8 mouse cellular contexts compared by ENCODE assay signal in the genomic region with DNA sequence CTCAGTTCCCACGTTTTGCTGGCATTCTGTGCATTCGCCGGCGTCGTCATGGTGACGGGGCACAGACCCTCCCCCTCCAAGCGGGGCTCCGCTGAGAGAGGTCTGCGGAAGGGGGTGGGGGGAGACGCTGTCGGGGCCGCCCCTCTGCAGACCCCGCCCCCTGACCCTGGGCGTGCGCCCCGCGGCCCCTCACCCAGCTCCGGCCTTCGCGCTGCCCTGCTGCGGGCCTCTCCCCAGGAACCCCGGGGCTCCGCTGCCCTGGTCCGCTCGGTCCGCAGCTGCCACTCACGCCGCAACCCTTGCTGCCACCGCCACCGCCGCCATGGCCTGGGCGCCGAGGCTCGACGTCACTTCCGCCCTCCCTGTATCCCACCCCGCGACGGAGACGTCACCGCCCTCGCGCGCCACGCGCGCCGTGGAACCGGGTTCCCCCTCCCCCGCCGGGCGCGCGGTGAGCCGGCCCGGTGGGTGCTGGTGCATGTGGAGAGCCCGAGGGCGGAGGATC. TPM values are rescaled to one million over a fixed set of nuclear protein-coding genes. Genes with fewer than 3 reads are reported as not detected.
DNase-seq lines count a peak whose midpoint lies in the region; ATAC-seq and TF ChIP-seq lines count a peak whose summit lies in the region.

TSS of gene Ring1 (minus strand) at position 364 of the 505 bp plus-strand sequence.

- H3K4me2 ChIP-seq in hindbrain, postnatal 0 days (ENCODE audit: low read depth, low read length) = peak within 1 kb of the TSS; percentile 98

- H3K9me3 ChIP-seq in hindbrain, postnatal 0 days (ENCODE audit: low read length) = no peaks in the 10 kb centered on the region

- H3K27ac ChIP-seq in hindbrain, postnatal 0 days = peak within 1 kb of the TSS; percentile 97

- peak; percentile 23 for ATAC-seq in common myeloid progenitor, adult 5-6 weeks (replicated peaks; ENCODE audit: low read depth, poor library complexity, severe bottlenecking)
- ATAC-seq in hindbrain, postnatal 0 days = peak; percentile 83
- peak; percentile 37 for ATAC-seq in megakaryocyte progenitor cell, adult 5-6 weeks (replicated peaks; ENCODE audit: poor library complexity)

- H3K36me3 ChIP-seq in hindbrain, postnatal 0 days (ENCODE audit: insufficient read depth, low read length) = peaks cover 9% of the 10 kb centered on the region; the same call in 1 of the 2 replicates

- intact Hi-C loops in left cerebral cortex, postnatal 10 days (cut with DNase I) = no loop called here

- peak within 1 kb of the TSS; percentile 92 for H3K9ac ChIP-seq in hindbrain, postnatal 0 days (replicated peaks; ENCODE audit: low read length)

- WGBS in hindbrain, postnatal 0 days = 1% methylated on average over 26 of the region's 58 CpGs

- H3K27me3 ChIP-seq in hindbrain, postnatal 0 days (ENCODE audit: insufficient read depth, low read length) = no peaks in the 10 kb centered on the region

- H3K4me1 ChIP-seq in hindbrain, postnatal 0 days (ENCODE audit: insufficient read depth, low read length) = peaks cover 23% of the 10 kb centered on the region

- TF ChIP-seq CTCF in hindbrain, postnatal 0 days (IDR thresholded peaks at IDR 0.05; ENCODE audit: low read depth) = no peak

- H3K4me3 ChIP-seq in hindbrain, postnatal 0 days (ENCODE audit: low read length) = peak within 1 kb of the TSS; percentile 87

- DNase-seq in ZHBTc4 (ENCODE audit: low read depth, low spot score) = peak; percentile 92
- DNase-seq in gastrocnemius, adult 8-10 months (ENCODE audit: low spot score in 2 of 2) = peak; percentile 70 to 74
- peak; percentile 94 for DNase-seq in hindbrain, postnatal 0 days (ENCODE audit: low spot score)
- DNase-seq in left cerebral cortex, postnatal 10 days (ENCODE audit: extremely low spot score in 1 of 2, low spot score in 2 of 2) = peak; percentile 86 to 93
- peak; percentile 83 to 85 for DNase-seq in right cerebral cortex, postnatal 36 days (ENCODE audit: low spot score in 2 of 2)
- no peak for DNase-seq in c-Kit-positive CD71-positive TER-119-positive erythroid progenitor cells, embryonic 14.5 days (ENCODE audit: low spot score)

RNA-seq across cellular contexts. Expression of gene Ring1, which starts in this region (rescaled TPM):
- 11.9 and 12.8 TPM in 2 replicates for total RNA-seq in common myeloid progenitor, adult 5-6 weeks (2017)
- 10 to 100 TPM in 3 of 4 experiments, 1 to 10 TPM in 1; 9.8 to 15.6 (median 11.7) TPM for total RNA-seq in gastrocnemius, adult 8-10 months (2022)
- 19.1 and 22.1 TPM in 2 replicates for total RNA-seq in hindbrain, postnatal 0 days (2014; rRNA removed)
- 19.2 and 20.0 TPM in 2 replicates for polyA plus RNA-seq in hindbrain, postnatal 0 days (2015; fragmentation: Nextera tagmentation; extraction: Ambion mirVana)
- 10 to 100 TPM; 23.2 to 24.9 TPM for total RNA-seq in left cerebral cortex, postnatal 10 days (2021)
- 8.1 and 9.6 TPM in 2 replicates for total RNA-seq in megakaryocyte progenitor cell, adult 5-6 weeks (2015)
- total RNA-seq in megakaryocyte progenitor cell, adult 5-6 weeks (2017) = 9.8 and 12.7 TPM in 2 replicates

Comparison
In these comparisons a context has a peak if more than half of its experiments do, and no peak if none do; other contexts are left out.
1. ATAC-seq: peak in every context shown above with its lines; median percentile 83 in hindbrain, postnatal 0 days; 37 in megakaryocyte progenitor cell, adult 5-6 weeks; 23 in common myeloid progenitor, adult 5-6 weeks.